Mouse (Mus musculus) testis, adult 10 weeks (tissue): ENCODE data around the gene Ndufs3. TPM values are rescaled to one million over a fixed set of nuclear protein-coding genes. Genes with fewer than 3 reads are reported as not detected.

Experiments
- polyA plus RNA-seq: library from polyadenylated mRNA; stranded (reverse); fragments of 350-450 nt; fragmentation: Illumina TruSeq; extraction: RNeasy Lipid Tissue Mini Kit (QIAGEN cat#74804); gene quantifications from one replicate; pipeline ENCODE4 v1.2.3, GENCODE M21; 2014; ENCODE audit warnings: low read depth, low replicate concordance

Gene Ndufs3
- 133 TPM for polyA plus RNA-seq

GRCm38 (mm10) chr2:90904076-90904855 lies at the start of gene Ndufs3, which contains the start of gene Kbtbd4:
Gene Ndufs3 (minus strand): TSS chr2:90904827.
Gene Kbtbd4 (plus strand): TSS chr2:90904740.

GRCm38 (mm10) chr2:90940233-90941229 lies 35.9 kb upstream of the Ndufs3 start, which contains the start of gene Celf1:
Gene Celf1 (plus strand): TSS chr2:90940382.

GRCm38 (mm10) chr2:90885218-90886041 lies 19.2 kb downstream of the Ndufs3 start, which contains the start of gene C1qtnf4:
Gene C1qtnf4 (plus strand): TSS chr2:90885860.

GRCm38 (mm10) chr2:90846955-90847680 lies 57.5 kb downstream of the Ndufs3 start, which contains the start of gene Mtch2:
Gene Mtch2 (plus strand): TSS chr2:90847155.

Other genes with a start within 250 kb of the Ndufs3 start
- gene Nup160, start 227.6 kb downstream of the Ndufs3 start, polyA plus RNA-seq: 80.7 TPM
- gene Fnbp4, start 159.5 kb downstream of the Ndufs3 start, polyA plus RNA-seq: 78.3 TPM
- gene Agbl2, start 122.1 kb downstream of the Ndufs3 start, polyA plus RNA-seq: 87.1 TPM
- 1,405 TPM for gene Mtch2, start 57.7 kb downstream of the Ndufs3 start, polyA plus RNA-seq
- gene C1qtnf4, start 19.0 kb downstream of the Ndufs3 start, polyA plus RNA-seq: not detected
- 24.8 TPM for gene Kbtbd4, start 87 bp downstream of the Ndufs3 start, polyA plus RNA-seq
- gene Celf1, start 35.6 kb upstream of the Ndufs3 start, polyA plus RNA-seq: 40.5 TPM
- not detected for gene Rapsn, start 130.8 kb upstream of the Ndufs3 start, polyA plus RNA-seq
- 727 TPM for gene Psmc3, start 149.2 kb upstream of the Ndufs3 start, polyA plus RNA-seq
- gene Slc39a13, start 165.6 kb upstream of the Ndufs3 start, polyA plus RNA-seq: 6.5 TPM
- gene Spi1, start 177.6 kb upstream of the Ndufs3 start, polyA plus RNA-seq: 1.7 TPM
- not detected for gene Mybpc3, start 213.3 kb upstream of the Ndufs3 start, polyA plus RNA-seq